Mouse (Mus musculus) adrenal gland, adult 18-20 months (tissue): Measurements from ENCODE around the gene Mras. TPM values are rescaled to one million over a fixed set of nuclear protein-coding genes. Genes with fewer than 3 reads are reported as not detected.

Experiments
- DNase-seq, 2 experiments: peaks; one replicate each; pipeline ENCODE4 v3.0.0; 2021 to 2022; ENCODE audit warnings: low spot score in 2 of 2
- total RNA-seq, 2 experiments: library from RNA; stranded (reverse); gene quantifications; 1 replicate in 1 of 2; 2 replicates in 1 of 2; pipeline ENCODE4 v1.2.3; 2021

Gene Mras
- total RNA-seq, 2 experiments from 2014 or later = 59.9 to 92.3 TPM

GRCm38 (mm10) chr9:99363076-99363475, 74.1 kb downstream of the Mras start:
- DNase-seq = no peak

GRCm38 (mm10) chr9:99361946-99362345, 75.2 kb downstream of the Mras start:
- DNase-seq = no peak

- no peak for DNase-seq
Measured at GRCm38 (mm10) chr9:99359012-99359411, 78.2 kb downstream of the Mras start.

GRCm38 (mm10) chr9:99357921-99358692, 79.1 kb downstream of the Mras start, which contains the start of gene Esyt3:
Gene Esyt3 (minus strand): TSS chr9:99358557.
- DNase-seq = peak; percentile 42

- no peak for DNase-seq
Measured at GRCm38 (mm10) chr9:99357561-99357920, 79.6 kb downstream of the Mras start.

GRCm38 (mm10) chr9:99355971-99356370, 81.2 kb downstream of the Mras start:
- DNase-seq = no peak

- no peak for DNase-seq
Measured at GRCm38 (mm10) chr9:99354796-99355195, 82.4 kb downstream of the Mras start.

GRCm38 (mm10) chr9:99353390-99353789, 83.8 kb downstream of the Mras start:
- no peak for DNase-seq

- DNase-seq = no peak
Measured at GRCm38 (mm10) chr9:99352964-99353363, 84.2 kb downstream of the Mras start.

- DNase-seq = no peak
Measured at GRCm38 (mm10) chr9:99345351-99345792, 91.8 kb downstream of the Mras start.

GRCm38 (mm10) chr9:99341600-99341999, 95.6 kb downstream of the Mras start:
- DNase-seq = no peak

- DNase-seq = no peak
Measured at GRCm38 (mm10) chr9:99340126-99340525, 97.1 kb downstream of the Mras start.

GRCm38 (mm10) chr9:99339182-99339581, 98.0 kb downstream of the Mras start:
- no peak for DNase-seq

GRCm38 (mm10) chr9:99338293-99338692, 98.9 kb downstream of the Mras start:
- DNase-seq = no peak

- DNase-seq = no peak
Measured at GRCm38 (mm10) chr9:99336538-99336937, 100.6 kb downstream of the Mras start.

Other genes starting within 250 kb of the Mras start
- gene Faiml, start 200.1 kb downstream of the Mras start, total RNA-seq = not detected
- gene Cep70, start 194.0 kb downstream of the Mras start, total RNA-seq = 1 to 10 TPM; 5.8 to 8.3 TPM
- 1 to 10 TPM in 1 of 2 experiments, under 1 TPM in 1; 0.36 to 1.3 TPM for gene Esyt3, start 78.8 kb downstream of the Mras start, total RNA-seq
- gene Nme9, start 14.1 kb upstream of the Mras start, total RNA-seq = not detected
- 10 to 100 TPM; 19.9 to 26.9 TPM for gene Armc8, start 131.5 kb upstream of the Mras start, total RNA-seq
- 10 to 100 TPM; 10.2 to 14.4 TPM for gene Dbr1, start 138.4 kb upstream of the Mras start, total RNA-seq
- not detected for gene A4gnt, start 175.1 kb upstream of the Mras start, total RNA-seq
- 1 to 10 TPM; 3.0 to 4.3 TPM for gene Dzip1l, start 192.1 kb upstream of the Mras start, total RNA-seq